Mouse (Mus musculus): ENCODE measurements at regions not wholly inside any gene's neighbourhood (a gene's known extent, or its start where the extent isn't known, plus 50 kb on each side); places are given as distances from the start of the nearest gene placed in this dataset.
A peak's percentile ranks its signal among the peaks of the same experiment; 100 is the strongest.

DNA sequence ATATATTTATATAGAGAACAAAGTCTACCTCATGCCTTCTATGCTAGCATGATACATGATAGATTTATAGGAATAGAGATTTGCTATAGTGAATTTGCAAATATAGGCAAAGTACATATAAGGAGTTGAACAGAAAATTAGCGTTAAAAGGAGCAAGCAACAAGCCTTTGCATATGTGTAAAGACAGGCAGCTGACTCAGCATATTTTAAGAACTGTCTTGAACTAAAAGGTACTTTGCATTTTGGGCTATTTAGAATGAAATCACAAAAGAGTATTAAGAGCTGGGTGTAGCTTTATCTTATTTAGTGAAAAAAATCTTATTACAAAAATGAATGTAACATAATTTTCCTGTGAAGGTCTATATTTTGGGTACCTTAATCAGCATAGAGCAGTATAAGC, 149.9 kb upstream of the Syt1 start:
- DNase-seq (ENCODE audit: low read depth), result no peak

DNA sequence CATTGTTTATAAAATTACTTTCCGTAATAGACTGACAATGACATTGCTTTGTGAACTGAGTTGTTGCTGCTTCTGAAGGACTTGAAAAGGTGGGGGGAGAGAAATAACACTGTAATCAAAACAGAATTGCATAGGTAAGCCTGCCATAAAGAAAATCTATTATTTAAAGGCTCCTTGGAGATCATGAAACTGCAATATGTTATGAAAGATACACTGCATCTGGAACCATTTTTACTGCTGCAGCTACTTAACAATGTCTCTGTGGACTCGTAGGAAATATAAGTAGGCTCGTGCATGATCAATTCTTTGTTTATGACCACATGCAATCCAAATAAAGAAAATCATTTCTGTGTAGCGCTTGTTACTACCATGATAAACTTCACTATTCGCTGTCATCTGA, 145.0 kb upstream of the Syt1 start:
- DNase-seq (ENCODE audit: low read depth), result no peak

DNA sequence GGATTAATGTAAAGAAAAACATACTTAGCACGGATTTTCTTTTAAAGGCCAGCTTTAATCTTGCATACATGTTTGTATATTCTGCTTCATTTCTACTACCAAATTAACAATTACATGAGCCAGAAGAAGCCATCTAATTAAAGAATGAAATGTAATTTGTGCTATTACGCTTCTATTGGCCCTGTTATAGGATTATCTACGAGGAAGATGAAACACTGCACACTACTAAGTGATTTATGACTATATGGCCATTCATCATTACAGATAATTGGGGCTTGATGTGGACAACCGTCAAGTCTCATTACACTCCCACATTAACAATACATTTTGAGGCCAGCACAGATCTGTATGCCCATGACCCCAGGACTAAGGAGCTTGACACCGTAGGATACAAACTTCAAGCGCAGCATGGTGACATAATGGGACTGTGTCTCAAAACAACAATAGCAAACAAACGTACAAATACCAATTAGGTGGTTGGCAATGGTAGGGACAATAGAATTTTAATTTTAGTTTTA, 129.7 kb upstream of the Syt1 start:
- no peak for DNase-seq (ENCODE audit: low read depth)

DNA sequence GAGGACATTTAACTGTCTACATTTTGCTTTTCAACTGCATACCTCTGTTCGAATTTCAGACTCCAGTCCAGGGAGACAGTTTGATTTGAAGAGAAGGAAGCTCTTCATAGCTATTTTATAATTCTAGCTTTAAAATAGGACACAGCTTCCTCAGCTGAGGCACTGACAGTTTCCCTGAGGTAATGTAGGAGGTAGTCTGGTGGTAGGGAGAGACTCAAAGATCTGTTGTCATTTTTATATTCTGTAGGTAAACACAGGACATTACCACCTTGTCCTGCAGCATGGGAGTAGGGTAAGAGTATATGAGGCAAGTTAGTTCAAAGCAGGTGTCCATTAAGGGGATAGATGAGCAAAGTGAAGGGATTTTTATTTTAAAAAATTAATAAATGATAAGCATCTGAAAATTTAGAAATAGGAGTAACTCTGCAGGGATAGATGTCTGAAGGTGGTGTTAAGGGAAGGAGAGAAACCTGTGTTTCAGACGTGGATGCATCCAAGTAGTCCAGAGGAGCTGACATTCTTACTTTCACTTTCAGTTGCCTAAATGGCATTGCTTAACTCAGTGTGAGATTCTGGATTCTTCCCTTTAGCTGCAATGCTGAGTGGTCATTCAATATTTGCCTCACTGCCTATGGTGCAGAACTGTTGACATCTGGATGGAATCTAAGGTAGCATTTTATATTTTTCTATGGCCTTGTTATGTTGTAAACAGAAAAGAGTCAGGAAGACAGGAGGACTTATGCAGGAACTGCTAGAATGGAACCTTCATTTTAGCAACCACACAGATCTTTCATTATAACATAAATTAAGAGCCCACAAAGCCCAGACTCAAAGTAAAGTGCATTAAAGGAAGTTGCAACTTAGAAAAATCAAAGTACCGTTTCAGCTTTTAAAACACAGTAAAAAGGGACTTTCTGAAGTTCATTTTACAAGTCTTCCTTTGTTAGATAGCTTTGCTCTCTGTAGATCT, 126.3 kb upstream of the Syt1 start:
- DNase-seq (ENCODE audit: low read depth), result peak; percentile 44

DNA sequence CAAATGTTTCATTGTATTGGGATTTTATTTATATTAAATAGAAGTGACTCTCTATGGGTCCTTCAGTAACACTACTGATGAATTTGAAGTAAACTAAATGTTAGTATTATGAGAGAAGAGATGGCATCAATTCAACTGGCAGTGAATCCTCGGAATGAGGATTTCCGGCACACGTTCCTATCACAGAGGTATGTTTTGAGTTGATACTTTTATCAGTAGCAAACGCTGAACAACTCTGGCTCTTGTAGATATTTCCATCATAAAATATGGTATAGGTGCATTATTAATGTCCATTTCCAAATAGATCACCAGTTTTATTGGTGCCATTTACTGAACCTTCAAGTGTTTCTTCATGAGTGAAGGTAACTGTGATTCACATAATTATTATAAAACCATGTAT, 123.7 kb upstream of the Syt1 start:
- DNase-seq (ENCODE audit: low read depth), result no peak

DNA sequence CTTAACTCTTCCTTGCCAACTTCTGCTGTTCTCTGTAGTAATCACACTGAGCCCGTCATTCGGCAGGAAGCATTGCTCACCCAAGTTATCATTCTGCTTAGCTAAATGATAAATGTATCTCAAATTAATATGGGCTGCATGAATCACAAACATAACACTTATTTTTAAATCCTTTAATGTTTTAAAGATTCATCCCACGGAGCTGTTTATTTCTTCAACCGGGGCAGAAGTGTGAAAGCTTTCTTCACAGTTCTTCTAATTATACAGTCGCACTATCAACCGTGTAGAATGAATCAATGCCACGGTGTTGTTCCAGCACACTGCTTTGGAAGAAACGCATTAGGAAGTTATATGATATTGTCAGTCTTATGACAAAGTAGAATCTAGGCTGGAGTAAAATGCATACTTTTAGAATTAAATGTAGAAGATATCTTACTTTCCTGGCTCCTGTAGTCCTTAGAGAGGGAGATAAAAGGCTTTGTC, 121.3 kb upstream of the Syt1 start:
- no peak for DNase-seq (ENCODE audit: low read depth)

DNA sequence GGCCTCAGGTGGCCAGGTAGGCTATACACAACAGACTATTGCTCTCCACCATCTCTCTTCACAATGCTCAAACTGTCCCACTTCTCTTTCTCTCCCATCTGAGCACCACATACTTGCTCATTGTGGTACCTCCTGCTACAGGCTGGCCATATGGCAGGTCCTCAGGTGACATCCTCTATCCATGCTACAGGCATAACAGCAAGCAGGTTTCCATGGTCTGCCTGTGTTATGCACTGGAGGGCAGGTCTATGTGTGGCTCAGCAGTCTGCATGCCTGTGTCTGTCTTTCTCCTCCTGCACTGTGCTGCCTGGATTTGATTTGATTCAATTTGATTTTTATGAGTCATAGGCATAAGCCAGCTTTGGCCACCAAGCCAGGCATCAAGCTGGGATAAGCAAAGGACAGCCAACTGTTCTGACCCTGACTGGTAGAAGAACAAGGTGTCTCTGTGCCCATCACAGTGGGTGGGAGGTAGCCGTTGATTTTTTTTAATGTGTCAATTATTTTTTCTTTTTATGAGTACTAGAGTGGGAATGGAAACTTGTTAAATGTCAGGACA, 118.8 kb upstream of the Syt1 start:
- DNase-seq (ENCODE audit: low read depth), result no peak

DNA sequence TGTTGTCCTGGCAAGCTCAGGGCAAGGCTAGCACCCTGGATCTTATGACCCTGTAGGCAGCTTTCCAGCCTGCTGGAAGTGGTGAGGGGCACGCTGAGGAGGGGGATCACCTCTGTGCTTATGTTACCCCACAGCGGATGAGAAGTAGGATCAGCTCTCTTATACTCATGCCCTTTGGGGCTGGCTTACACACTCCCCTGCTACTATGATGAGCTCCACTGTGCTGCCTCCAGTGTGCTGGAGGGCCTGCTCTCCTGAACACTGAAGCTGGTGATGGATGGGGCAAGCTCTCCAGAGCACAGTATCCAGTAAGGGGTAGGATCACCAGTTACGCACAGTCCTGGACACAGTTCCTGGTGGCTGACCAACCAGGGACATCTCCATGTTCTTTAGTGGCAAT, 118.3 kb upstream of the Syt1 start:
- DNase-seq (ENCODE audit: low read depth), result no peak

DNA sequence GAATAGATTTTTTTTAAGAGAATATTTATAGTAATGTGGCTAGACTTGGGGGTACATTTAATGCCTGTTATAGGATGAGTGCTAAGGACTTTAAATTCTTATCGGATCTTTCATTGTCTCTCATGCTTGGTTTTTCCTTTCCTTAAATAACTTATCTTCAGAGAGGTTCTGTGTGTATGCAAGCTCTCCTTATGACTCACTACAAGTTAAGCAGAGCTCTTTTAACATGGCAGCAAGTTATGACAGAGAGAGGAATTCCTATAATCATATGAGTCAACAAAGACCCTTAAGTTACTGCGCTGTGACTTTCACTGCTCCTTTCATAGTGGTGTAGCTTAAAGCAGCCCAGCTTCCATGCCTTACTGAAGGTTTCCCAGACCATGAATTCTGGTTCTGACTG, 115.9 kb upstream of the Syt1 start:
- no peak for DNase-seq (ENCODE audit: low read depth)

DNA sequence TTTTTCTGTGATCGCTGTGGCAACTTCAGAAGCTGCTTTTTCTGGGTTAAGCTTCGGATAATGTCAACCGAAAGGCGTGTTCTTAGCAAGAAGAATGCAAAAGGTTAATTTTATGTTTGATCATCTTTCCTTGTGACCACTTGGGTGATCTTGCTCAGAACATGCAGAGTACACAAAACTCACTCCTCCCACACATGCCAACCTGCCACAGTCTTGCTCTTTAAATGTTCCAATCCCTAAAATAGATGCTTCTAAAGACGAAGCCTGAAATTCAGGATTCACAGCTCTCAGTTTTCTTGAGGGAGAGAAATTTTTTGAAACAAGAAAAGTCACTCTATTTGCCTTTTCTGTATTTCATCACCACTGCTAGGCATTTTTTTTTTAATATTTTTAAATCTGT, 106.4 kb upstream of the Syt1 start:
- DNase-seq (ENCODE audit: low read depth), result no peak

DNA sequence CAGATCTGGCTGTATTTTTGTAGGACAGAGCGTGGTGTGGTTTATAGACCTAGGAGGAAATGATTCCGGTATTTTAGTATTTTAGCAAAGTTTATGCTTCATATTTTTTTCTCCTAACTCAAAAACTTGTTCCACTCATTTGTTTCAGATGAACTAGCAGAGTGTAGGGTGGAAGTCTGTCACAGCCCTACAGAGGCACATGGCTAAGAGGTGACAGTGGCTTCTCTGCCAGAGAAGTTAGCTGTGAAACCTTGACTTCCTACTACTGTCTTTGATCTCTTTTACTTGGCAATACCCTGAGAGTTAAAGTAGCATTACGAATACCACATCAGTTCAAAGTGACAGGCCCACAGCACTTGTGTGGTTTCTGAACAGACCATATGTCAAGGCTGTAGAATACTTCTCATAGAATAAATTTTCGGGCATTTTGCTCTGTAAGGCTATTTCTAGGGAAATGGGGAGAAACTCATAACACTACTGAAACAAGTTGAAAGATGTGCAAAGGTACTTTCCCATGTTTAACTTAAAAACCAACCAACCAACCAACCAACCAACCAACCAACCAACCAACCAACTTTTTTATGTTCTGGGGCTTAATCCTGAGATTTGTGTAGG, 104.3 kb upstream of the Syt1 start:
- DNase-seq (ENCODE audit: low read depth), result no peak

DNA sequence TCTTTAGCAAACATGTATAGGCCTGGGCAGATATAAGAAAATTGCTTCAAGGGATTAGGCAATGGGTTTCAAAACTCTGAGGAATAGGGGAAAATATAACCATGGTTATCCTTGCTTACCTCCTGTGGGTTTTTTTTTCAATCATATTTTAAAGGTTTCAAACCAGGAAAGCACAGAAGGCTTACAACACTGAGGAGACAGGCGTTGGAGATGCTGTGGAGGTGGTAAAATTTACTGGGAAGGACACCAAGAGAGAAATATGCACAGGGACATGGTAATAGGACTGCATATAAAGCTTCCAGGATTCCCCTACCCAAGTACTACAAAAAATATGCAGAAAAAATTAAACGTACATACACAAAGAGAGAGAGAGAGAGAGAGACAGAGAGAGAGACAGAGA, 95.0 kb upstream of the Syt1 start:
- no peak for DNase-seq (ENCODE audit: low read depth)

DNA sequence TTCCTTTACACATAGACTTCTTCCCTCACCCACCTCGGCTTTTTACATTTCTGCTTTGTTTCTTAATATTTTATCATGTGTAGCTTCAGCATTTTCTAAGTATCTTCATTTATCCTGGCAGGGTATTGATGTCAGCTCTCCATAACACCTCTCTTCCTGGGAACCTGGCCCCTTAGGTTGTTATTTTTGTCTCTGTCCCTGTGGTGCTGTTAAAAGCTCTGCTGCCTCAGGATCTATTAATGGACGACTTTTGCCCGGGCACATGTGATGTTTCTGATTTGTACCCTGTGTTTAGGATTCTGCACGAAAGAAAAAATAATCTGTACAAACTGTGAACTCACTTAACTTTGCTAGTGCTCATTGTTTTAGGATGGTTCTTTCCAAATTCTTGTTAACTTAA, 81.4 kb upstream of the Syt1 start:
- DNase-seq (ENCODE audit: low read depth), result no peak

DNA sequence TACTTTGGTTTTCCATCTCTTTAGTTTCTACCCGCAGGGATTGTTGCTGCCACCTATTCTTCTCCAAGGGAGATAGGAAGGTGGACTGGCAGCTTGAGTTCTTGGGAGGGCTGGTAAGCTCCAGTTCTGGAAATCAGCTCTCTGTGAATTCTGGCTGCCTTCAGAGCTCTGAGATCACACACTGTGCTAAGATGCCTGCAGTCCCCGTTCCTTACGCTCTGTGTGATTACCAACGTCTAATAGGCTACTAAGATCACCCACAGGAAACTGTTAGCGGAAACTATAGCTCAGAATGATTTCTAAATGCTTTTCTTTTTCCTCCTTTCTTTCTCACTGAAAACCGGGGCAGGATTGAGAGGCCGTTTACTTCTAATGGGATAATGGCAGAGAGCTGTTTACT, 69.0 kb upstream of the Syt1 start:
- DNase-seq (ENCODE audit: low read depth), result no peak

DNA sequence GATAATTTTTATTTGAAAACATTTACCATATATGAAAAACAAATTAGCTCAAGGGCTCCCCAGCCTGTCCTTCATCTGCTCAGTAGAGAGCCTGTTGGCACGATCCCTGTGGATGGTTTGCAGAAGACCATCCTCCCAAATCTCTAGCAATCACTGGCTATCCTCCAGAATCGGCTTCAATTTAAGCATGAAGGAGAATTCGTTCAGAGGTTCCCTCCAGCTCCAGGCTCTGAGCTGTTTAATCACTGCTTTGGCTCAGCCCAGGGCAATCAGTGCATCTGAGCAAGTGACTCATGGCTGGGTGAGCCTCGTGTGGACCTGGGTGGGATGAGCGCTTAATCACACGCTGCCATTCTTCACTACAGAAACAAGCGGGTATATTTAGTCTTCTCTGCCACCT, 63.4 kb upstream of the Syt1 start:
- DNase-seq (ENCODE audit: low read depth), result no peak
